27 mouse cellular contexts compared by ENCODE assay signal in genomic region chr16:36102211-36102610, GRCm38 (mm10). TPM values are rescaled to one million over a fixed set of nuclear protein-coding genes. Genes with fewer than 3 reads are reported as not detected.
DNase-seq lines count a peak whose midpoint lies in the region; TF ChIP-seq lines count a peak whose summit lies in the region.
"Had no signal": no experiment of that assay in that cellular context is flagged by ENCODE, and none has a peak within 500 bp of the region (broad histone marks: within the 10 kb centered on the region; RNA-seq: fewer than 3 reads in every experiment).

No protein-coding gene starts in this region.

- in situ Hi-C loops in ES-E14 (cut with MboI; ENCODE audit: low sequenced_read_pairs in 2 of 2, unreplicated experiment in 2 of 2) = no loop called here

- H3K27ac ChIP-seq in heart, embryonic 10.5 days = no peak overlapping the region
- H3K27ac ChIP-seq in ES-E14 (ENCODE audit: insufficient read depth, low read depth, low read length, poor library complexity, severe bottlenecking) = peak overlapping the region; percentile 44; the same call in 1 of the 2 replicates
- H3K27ac ChIP-seq: embryonic facial prominence, embryonic 10.5 days; embryonic facial prominence, embryonic 12.5 days; forebrain, embryonic 13.5 days; forebrain, embryonic 15.5 days had no signal

- H3K9me3 ChIP-seq in heart, embryonic 10.5 days = 0 out of 2 replicates have a peak, but pooled peaks cover 4% of the 10 kb centered on the region
- H3K9me3 ChIP-seq in ES-E14 (ENCODE audit: control insufficient read depth, insufficient read depth, low read depth, low read length) = peaks cover 2% of the 10 kb centered on the region; the same call in 1 of the 2 replicates
- H3K9me3 ChIP-seq: embryonic facial prominence, embryonic 10.5 days; embryonic facial prominence, embryonic 12.5 days; forebrain, embryonic 15.5 days had no signal

- H3K4me3 ChIP-seq in heart, embryonic 10.5 days = no peak overlapping the region
- no peak overlapping the region for H3K4me3 ChIP-seq in ES-E14 (ENCODE audit: insufficient read depth in 1 of 2, low read depth in 1 of 2, low read length in 2 of 2, poor library complexity in 1 of 2, severe bottlenecking in 1 of 2)
- H3K4me3 ChIP-seq: embryonic facial prominence, embryonic 10.5 days; embryonic facial prominence, embryonic 12.5 days; forebrain, embryonic 13.5 days; forebrain, embryonic 15.5 days had no signal

- H3K4me1 ChIP-seq in heart, embryonic 10.5 days = no peaks in the 10 kb centered on the region
- 0 out of 4 replicates have a peak, but pooled peaks cover 0 to 2% of the 10 kb centered on the region in 2 experiments for H3K4me1 ChIP-seq in ES-E14 (ENCODE audit: control insufficient read depth in 2 of 2, insufficient read depth in 2 of 2, low read length in 2 of 2, poor library complexity in 1 of 2)
- H3K4me1 ChIP-seq: embryonic facial prominence, embryonic 10.5 days; embryonic facial prominence, embryonic 12.5 days; forebrain, embryonic 13.5 days; forebrain, embryonic 15.5 days had no signal

- no peak overlapping the region for H3K9ac ChIP-seq in ES-E14 (ENCODE audit: insufficient read depth, low read depth, low read length, poor library complexity, severe bottlenecking)
- H3K9ac ChIP-seq: embryonic facial prominence, embryonic 12.5 days; forebrain, embryonic 13.5 days; forebrain, embryonic 15.5 days; forebrain, postnatal 0 days had no signal

- H3K27me3 ChIP-seq in heart, embryonic 10.5 days (ENCODE audit: insufficient read depth, poor library complexity, severe bottlenecking) = no peaks in the 10 kb centered on the region
- H3K27me3 ChIP-seq: CH12.LX; embryonic facial prominence, embryonic 12.5 days; forebrain, embryonic 13.5 days; forebrain, embryonic 15.5 days had no signal

- WGBS in heart, embryonic 10.5 days = 71% methylated on average over 1 of the region's 1 CpGs

- no peaks in the 10 kb centered on the region for H3K36me3 ChIP-seq in heart, embryonic 10.5 days
- no peaks in the 10 kb centered on the region for H3K36me3 ChIP-seq in ES-E14 (ENCODE audit: control insufficient read depth, insufficient read depth, low read length, poor library complexity, severe bottlenecking)
- H3K36me3 ChIP-seq: embryonic facial prominence, embryonic 10.5 days; embryonic facial prominence, embryonic 12.5 days; forebrain, embryonic 15.5 days had no signal

- DNase-seq in heart, adult 11 months = peak; percentile 7
- no peak for DNase-seq in heart, embryonic 10.5 days (ENCODE audit: low spot score)
- no peak for DNase-seq in ES-E14 (ENCODE audit: low read depth, low spot score)
- DNase-seq in ZHBTc4 (ENCODE audit: low read depth, low spot score) = peak; percentile 69
- no peak for DNase-seq in layer of hippocampus, adult 8-10 months (ENCODE audit: low spot score in 2 of 2)
- DNase-seq in c-Kit-positive CD71-positive TER-119-positive erythroid progenitor cells, embryonic 14.5 days (ENCODE audit: low spot score) = no peak
- DNase-seq: adrenal gland, adult 2 months; adrenal gland, postnatal 10 days; adrenal gland, postnatal 25 days; B cell, adult 2 months; cerebellum, adult 11-12 months; cerebellum, adult 2 months; cerebellum, adult 9-10 months; cerebellum, postnatal 10 days; cerebellum, postnatal 25 days; forebrain, postnatal 0 days had no signal

TF ChIP-seq in ES-E14, 5 proteins besides CTCF, POLR2A, EP300 and RAD21:
- TF ChIP-seq ZNF384 (IDR thresholded peaks at IDR 0.05; ENCODE audit: low read depth, low read length) (no peak), ZC3H11A (IDR thresholded peaks at IDR 0.05; ENCODE audit: borderline replicate concordance, low read depth, low read length) (no peak), MAFK (IDR thresholded peaks at IDR 0.05; ENCODE audit: insufficient read depth, low read depth, low read length) (no peak), HCFC1 (IDR thresholded peaks at IDR 0.05; ENCODE audit: borderline replicate concordance, insufficient read depth, low read length) (no peak), CHD2 (IDR thresholded peaks at IDR 0.05; ENCODE audit: low read depth, low read length) (no peak)
TF ChIP-seq in ES-E14: peak in this region for 0.

RNA-seq across cellular contexts. Expression of gene Csta1, which starts 28.8 kb away (rescaled TPM):
- not detected in 2 replicates for polyA plus RNA-seq in heart, embryonic 10.5 days (2016; fragmentation: Nextera tagmentation; extraction: Ambion mirVana)
- total RNA-seq in ES-E14 (2012; rRNA removed) = not detected in 2 replicates
- not detected for total RNA-seq in layer of hippocampus, adult 8-10 months (2022)
- total RNA-seq: adrenal gland, adult 2 months; adrenal gland, postnatal 10 days; adrenal gland, postnatal 25 days; adrenal gland, postnatal 4 days; CH12.LX; forebrain, postnatal 0 days; MEL had no signal
- polyA plus RNA-seq: adrenal gland, adult 2 months; brain, embryonic 14.5 days; CD4-positive, CD25-positive, alpha-beta regulatory T cell, adult 4 months; cerebellum, adult 2 months; cortical plate, adult 2 months; embryonic facial prominence, embryonic 12.5 days; forebrain, embryonic 11.5 days; forebrain, embryonic 13.5 days; forebrain, embryonic 15.5 days; forebrain, postnatal 0 days had no signal

RNA-seq across cellular contexts. Expression of gene Ccdc58, which starts 30.7 kb away (rescaled TPM):
- 101 and 102 TPM in 2 replicates for polyA plus RNA-seq in heart, embryonic 10.5 days (2016; fragmentation: Nextera tagmentation; extraction: Ambion mirVana)
- 160 and 185 TPM in 2 replicates for total RNA-seq in ES-E14 (2012; rRNA removed)
- total RNA-seq in layer of hippocampus, adult 8-10 months (2022) = 10 to 100 TPM; 19.7 to 30.9 (median 27.3) TPM

RNA-seq across cellular contexts. Expression of gene Fam162a, which starts 30.8 kb away (rescaled TPM):
- polyA plus RNA-seq in heart, embryonic 10.5 days (2016; fragmentation: Nextera tagmentation; extraction: Ambion mirVana) = 619 and 675 TPM in 2 replicates
- total RNA-seq in ES-E14 (2012; rRNA removed) = 153 and 243 TPM in 2 replicates
- total RNA-seq in layer of hippocampus, adult 8-10 months (2022) = 10 to 100 TPM; 79.8 to 84.1 (median 82.1) TPM

RNA-seq across cellular contexts. Expression of gene Stfa2l1, which starts 54.4 kb away (rescaled TPM):
- not detected in 2 replicates for polyA plus RNA-seq in heart, embryonic 10.5 days (2016; fragmentation: Nextera tagmentation; extraction: Ambion mirVana)
- not detected in 2 replicates for total RNA-seq in ES-E14 (2012; rRNA removed)
- total RNA-seq in layer of hippocampus, adult 8-10 months (2022) = not detected
- total RNA-seq: adrenal gland, adult 2 months; adrenal gland, postnatal 25 days; CH12.LX; forebrain, postnatal 0 days; MEL had no signal
- polyA plus RNA-seq: adrenal gland, adult 2 months; CD4-positive, CD25-positive, alpha-beta regulatory T cell, adult 4 months; cerebellum, adult 2 months; cortical plate, adult 2 months; embryonic facial prominence, embryonic 10.5 days; embryonic facial prominence, embryonic 12.5 days; forebrain, embryonic 13.5 days; forebrain, embryonic 15.5 days; forebrain, postnatal 0 days had no signal

Comparison
In these comparisons a context has a peak if more than half of its experiments do, and no peak if none do; other contexts are left out.
1. DNase-seq: peak in heart, adult 11 months (single experiment) and ZHBTc4 (single experiment); none in heart, embryonic 10.5 days (single experiment), ES-E14 (single experiment), layer of hippocampus, adult 8-10 months (0 of 2) and c-Kit-positive CD71-positive TER-119-positive erythroid progenitor cells, embryonic 14.5 days (single experiment).